Mouse (Mus musculus): ENCODE results near the gene Layn.

The Layn gene

DNA sequence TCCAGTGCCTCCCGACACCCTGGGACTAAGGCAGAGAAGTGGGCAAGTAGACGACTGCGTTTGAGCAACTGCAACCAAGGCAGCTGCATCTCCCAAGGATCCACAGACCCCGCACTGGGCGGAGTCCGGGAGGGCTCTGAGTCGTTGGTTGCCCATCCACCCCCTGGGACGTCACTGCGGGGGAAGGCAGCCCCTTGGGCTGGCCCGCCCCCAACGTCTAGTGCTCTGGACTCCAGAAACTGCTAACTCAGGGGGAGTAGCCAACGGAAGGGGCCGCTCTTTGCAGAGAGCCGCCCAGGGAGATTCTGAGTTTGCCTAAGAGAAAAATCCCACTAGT lies at the start of gene Layn:
Layn (minus strand) TSS at position 116 of the 337 bp plus-strand sequence.
- peak; percentile 92 for DNase-seq (ENCODE audit: low spot score)

DNA sequence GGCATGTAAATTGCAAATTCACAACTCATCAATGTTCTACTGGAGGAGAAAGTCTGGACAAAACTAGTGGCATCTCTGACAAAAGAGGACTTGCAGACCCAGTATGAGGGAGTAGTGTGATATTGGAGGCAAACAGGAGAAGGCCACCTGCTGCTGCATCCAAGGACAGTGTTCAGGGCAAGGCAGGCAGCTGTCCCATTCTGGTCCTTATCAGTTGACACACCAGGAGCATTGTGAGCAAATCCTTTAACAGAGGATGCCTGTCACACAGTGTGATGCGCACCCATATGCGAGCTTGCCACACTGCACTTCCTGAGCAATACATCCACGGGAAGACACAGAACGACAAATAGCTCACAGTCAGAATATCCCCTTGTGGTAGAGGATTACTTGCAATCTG lies 37.9 kb upstream of the Layn start:
- DNase-seq (ENCODE audit: low spot score) = no peak

DNA sequence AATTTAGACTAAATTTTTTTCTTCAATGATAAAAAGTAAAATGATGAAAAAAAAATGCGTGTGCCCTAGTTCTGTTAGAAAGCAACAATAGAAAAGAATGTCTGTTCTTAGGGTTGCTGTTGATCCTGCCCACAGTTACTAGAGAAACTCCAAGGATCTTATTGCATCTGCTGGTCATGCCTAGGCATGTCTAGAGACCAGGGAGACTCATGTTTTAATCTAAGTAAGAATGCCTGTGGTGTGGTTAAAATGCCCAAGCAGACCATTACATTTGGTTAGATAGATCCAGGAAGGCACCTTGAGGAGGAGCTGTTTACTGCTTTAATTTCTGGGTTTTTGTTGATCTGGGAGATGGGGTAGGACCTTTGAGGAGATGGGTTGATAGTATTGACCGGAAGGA lies 28.9 kb upstream of the Layn start:
- DNase-seq (ENCODE audit: low spot score) = no peak

DNA sequence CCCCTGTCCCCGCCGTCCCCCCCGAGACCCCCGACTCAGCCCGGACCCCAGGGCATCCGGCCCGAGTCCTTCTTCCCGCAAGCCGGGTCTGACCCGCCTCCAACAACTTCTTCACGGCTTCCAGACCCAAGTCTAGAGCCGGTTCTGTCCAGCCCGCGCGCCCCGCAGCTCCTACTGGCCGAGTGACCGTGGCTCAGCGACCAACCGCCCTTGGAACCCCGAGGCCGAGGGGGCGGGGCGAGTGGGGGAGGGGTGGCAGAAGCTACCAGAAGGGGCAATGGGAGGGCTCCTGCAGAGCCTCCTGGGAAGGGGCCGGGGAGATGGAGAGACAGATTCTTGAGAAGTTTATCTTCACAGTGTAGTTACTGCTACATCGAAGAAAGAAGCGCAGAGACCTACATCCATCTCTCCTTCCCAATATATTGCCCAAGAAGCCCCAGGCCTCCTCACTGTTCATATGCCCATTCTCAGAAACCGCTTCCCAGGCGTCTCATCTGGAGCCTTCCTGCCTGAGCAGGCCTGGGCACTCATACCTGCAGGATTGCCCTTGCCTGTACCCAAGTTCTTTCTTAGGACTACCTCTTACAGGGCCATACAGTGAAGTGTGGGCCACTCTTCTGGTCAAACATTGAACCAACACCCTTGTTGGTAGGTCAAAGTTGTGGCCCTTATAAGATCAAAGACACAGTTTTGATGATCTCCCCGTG lies 27.1 kb upstream of the Layn start:
- peak; percentile 35 for DNase-seq (ENCODE audit: low spot score)

DNA sequence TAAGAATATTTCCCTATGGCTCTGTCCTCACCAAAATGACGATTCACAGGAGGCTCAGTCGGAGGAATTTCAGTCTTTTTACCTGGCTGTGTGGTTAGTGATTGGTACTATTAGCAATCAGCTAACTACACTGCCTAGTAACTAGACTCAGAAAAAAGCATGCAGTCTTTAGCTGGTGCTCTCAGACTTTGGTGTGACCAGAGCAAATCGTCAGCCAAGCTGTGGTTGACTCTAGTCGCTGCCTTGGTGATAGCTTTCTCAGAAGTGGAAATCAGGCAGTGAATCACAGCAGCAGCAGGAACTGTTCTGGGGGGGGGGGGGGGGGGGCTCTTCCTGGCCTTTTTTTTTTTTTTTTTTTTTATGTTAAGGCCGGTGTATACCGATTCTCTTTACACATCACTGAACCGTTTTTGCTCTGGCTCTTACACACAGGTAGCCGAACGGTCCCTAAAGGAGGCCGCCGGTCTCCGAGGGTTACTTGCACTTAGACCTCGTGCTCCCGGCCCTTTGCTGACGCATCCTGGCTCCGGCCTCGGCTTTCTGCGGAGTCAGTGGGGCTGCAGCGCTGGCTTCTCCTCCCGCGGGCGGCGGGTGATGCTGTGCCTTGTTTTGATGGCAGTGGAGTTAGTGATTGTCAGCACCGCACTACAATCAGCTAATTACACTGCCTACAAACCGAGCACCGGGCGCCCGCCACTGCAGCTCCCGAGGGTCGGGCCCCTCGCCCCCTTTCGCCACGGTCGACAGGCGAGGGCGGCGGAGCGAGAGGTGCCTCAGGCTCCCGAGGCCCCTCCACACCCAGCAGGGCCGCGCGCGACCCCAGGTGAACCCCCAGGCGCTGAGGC lies 26.3 kb upstream of the Layn start:
- DNase-seq (ENCODE audit: low spot score) = peak; percentile 38

DNA sequence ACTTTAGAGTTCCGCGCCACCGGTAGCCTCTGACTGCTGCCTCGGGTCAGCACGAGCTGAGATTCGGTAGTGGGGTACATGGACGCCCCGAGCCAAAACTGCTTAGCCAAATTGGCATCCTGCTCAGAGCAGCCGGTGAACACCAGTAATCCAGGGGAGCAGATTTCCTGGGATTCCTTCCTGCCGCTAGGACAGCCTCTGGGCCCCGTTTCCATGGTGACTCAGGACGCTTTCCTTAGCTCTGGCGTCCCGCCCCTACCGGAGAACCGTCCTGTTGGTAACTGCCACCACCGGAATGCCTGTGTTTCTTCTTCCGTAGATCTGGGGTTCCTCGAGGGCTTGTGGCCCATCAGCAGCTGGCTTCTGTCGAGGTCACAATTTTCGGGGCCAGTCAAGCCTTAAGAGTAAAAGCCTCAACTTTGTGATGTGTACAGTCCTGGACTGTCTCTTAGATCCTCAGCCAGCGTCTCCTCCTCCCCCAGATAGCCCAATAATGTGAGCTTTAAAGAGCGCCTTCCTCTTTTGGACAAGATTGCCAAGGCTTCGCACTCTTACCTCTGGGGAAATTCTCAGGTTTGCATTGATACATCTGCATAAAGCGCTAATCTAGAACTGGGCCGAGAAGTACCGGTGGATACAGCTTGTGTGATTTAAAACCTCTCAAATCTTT lies 25.0 kb upstream of the Layn start, which contains the start of gene 4833427G06Rik:
4833427G06Rik (minus strand) TSS at position 323 of the 670 bp plus-strand sequence.
- peak; percentile 60 for DNase-seq (ENCODE audit: low spot score)

DNA sequence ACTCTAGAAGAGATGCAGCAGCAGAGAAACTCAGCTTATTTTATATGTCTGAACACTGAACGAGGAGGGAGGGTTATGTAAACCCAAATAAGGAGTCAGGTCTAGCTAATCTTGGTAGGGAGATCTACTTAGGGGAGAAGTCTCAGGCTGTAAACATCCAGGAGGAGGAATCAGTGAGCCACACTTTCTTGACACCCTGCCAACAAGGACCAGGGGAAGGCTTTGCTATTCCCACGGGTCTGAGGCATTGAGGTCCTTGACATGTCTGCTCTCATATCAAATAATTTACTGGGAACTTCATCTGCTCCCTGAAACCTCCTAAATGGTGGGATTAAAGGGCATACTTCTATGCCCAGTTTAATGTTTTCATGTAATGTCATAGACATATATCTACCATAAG lies 19.4 kb upstream of the Layn start:
- DNase-seq (ENCODE audit: low spot score) = no peak

DNA sequence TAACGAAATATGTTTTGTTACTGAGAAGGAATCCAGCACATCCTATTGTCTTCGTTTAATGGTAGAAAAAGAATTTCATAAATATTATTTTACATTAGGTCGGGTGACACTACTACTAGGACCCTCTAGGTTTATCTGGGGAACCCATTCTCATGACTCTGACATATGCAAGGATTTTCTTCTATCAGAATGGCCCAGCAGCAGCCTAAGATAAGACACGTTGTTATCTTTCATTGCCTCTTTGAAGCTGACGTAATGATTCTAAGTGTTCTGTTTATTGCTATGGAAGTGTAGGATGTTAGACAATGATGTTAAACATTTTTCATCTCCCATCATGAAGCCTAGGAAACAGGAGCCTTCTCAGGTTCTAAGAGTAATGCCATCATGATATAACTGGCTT lies 16.8 kb upstream of the Layn start:
- DNase-seq (ENCODE audit: low spot score) = no peak

DNA sequence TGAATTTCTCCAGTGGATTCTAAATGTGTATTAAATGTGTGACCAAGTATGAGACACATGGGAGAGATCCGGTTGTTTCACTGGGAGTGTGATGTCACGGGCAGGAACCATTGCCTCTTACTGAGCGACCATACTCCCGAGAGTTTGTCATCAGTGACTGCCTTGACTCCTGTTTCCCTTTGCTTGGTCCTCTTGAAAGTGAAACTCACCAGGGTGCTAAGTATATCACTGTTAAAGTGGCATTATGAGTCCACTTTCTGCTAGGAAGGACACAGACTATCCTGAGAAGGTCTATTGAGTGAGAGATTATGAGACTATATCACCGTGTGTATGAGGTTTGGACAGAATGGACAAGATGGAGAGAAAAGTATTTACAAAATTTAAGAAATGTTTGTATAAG lies 4.7 kb upstream of the Layn start:
- no peak for DNase-seq (ENCODE audit: low spot score)

DNA sequence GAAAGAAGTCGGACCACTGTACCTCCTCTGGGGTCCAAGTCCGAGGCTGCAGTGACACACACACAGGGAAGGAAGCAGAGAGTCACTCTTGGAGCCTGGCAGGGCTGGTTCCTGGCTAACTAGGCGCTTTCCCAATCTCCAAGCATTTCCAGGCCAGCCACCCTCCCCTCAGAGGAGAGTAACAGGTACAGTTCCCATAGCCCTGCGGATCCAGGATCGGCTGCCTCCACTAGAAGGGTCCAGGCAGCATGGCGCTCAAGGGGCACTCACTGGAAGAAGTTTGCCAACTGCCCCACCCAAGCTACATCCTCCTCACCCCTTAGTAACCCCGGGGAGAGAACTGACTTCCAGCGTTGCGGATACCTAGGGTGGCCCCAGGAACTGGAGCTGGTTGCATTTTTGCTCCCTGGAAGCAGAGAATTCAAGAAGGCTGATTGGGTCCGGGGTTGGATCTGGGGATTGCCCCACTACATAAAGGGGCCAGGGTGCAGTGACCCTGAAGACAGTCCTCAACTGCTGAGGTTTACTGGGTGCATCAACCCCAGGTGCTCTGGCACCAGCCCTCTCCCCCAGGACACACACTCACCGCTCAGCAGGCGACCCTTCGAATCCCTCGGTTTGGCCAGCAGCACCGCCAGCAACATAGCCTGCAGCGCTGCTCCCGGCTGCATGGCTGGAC lies 455 bp downstream of the Layn start:
- no peak for DNase-seq (ENCODE audit: low spot score)

DNA sequence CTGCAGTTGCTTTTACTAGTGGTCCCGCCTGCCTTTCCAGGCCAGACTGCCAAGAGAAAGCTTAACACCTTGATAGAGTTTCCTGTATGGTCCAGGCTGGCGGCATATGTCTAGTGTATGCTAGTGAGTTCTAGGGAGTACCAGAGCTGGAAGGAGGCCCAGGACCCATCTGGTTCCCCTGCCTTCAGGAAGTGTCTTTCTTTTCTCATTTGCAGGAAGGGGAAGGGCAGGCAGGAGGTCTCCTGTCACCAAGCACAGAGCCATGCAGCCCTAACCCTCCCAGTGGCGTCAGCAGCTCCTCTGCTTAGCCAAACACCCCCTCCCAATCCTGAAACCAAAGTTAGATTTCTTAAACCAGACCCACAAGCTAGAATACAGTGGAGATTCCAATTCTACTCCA lies 1.1 kb downstream of the Layn start:
- DNase-seq (ENCODE audit: low spot score) = no peak

DNA sequence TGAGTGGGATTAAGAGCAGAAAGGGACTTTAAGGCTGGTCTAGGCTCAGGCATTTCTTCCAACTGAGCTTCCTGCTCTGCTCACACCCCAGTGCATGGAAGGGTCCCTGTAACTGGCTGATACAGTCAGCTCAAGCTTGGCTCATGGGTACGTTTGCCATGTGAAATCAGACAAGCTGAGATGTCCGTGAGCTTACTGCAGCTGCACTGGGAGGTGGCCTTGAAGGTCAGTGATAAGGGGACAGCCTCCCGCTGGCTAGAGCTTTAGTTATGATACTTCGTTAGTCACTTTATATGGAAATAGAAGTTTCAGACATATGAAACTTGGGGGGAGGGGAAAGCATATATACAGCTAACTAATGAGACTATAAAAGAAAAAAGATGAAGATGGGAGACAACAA lies 6.1 kb downstream of the Layn start:
- DNase-seq (ENCODE audit: low spot score) = peak; percentile 72

DNA sequence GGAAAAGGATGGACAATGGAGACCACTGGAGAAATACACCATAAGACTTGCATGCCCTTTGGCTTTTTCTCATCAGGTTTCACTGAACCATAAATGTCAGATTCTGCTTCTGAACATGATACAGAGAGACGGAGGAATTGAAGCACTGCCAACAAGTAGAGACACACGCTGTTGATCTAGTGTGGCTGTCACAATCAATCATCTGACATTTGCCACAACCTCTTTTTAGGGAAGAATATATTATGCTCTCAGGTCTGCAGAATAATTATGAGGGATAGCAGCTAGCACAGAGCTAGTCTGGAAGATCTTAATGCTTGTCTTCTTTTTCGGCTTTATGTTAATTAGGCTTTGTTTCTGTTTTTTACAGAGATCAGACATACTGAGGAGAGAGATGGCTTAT lies 8.7 kb downstream of the Layn start:
- DNase-seq (ENCODE audit: low spot score) = no peak

DNA sequence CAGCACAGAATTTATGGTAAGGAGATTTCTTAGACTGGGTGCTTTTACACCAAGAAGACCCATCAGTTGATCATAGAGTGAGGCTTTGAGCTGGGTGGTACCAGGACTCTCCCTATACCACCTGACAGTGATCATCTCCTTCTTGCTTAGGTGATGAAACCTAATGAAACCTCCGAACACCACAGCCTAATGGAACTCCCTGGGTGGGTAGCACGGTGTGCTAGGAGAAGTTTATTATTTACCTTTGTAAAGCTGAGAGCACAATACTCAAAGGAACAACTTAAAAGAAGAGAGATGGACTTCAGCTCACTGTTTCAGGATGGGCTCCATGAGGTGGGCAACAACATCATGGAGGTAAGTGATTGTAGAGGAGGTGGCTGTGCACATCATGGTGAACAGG lies 16.3 kb downstream of the Layn start, which contains the start of gene Btg4:
Btg4 (plus strand) TSS at position 301 of the 400 bp plus-strand sequence.
- no peak for DNase-seq (ENCODE audit: low spot score)

DNA sequence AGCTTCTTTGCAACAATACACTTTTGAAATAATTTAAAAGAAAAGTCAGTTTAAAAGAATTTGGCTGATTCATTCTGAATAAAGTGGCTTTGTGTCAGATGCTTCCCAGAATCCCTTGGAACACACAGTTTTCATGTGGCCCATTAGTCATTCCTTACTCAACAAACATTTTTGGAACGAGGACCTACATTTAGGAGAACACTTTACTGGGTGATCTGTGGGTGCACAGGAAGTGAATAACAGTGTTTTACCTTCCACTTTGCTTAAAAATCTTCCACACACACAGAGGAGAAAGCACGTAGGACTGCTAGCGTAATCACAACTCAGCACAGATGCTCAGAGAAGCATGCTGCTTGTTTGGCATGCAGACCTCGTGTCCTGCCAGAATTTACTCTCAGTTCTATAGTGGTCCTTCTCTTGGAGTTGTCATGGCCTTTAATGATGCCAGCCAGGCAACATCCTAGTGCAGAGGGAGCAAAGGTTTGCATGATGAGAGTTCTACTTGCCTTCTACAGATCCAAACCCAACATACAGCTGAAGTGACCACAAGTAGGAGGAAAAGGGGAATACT lies 17.9 kb downstream of the Layn start:
- DNase-seq (ENCODE audit: low spot score) = no peak

DNA sequence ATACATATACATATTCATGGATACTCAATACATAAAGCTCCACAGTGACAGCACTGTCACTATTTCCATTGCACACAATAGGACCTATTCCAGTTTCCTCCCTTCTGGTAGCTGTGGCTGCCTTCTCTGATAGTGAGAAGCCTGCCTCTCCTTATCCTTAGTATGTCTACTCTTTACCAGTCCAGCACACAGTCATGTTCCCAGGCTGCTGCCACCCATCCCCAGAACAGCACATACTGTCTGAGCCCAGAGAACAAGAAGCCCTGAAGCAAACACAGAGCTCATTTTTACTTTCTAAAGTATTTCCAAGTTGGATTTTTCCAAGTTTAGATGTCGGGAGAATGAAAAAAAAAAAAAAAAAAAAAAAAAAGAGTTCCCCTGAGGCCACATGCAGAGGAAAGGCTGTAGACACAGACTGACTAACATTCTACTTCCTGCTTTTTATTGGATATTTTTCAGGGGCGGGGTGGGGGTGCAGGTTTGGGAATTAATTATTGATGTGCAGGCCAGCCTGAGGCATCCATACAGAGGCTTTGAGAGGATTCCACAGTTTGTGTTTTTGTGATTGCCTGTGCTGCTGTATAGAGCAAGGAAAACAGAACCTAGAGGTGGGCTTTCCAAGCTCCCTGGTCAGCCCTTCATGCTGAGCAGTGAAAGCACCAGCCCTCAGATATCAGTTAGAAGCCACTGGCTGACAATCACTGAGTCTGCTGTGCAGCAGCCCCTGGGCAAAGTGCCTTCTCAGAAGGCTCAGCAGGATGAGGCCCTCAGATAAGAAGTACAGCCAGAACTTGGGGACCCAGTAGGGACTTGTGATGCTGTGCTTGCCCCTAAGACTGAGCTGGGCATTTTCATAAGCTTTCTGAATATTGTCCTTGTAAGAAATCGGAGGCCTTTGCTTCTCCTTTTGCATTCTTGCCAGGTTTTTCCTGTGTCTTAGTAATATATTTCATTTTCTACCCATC lies 20.3 kb downstream of the Layn start:
- no peak for DNase-seq (ENCODE audit: low spot score)

DNA sequence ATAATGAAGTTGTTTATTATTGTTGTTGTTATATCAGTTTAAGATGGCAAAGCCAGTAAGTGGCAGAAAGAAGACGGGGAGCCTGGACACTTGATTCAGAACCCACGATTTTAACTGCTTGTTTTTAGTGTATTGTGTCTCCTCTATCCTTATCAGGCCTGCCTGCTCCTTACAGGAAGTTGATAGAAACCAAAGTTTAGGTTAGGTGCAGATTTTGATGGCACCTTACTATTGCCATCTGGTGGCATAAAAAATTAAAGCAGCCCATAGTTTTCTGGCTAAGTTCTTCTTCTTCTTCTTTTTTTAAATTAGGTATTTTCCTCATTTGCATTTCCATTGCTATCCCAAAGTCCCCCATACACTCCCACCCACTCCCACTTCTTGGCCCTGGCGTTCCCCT lies 24.7 kb downstream of the Layn start:
- no peak for DNase-seq (ENCODE audit: low spot score)

DNA sequence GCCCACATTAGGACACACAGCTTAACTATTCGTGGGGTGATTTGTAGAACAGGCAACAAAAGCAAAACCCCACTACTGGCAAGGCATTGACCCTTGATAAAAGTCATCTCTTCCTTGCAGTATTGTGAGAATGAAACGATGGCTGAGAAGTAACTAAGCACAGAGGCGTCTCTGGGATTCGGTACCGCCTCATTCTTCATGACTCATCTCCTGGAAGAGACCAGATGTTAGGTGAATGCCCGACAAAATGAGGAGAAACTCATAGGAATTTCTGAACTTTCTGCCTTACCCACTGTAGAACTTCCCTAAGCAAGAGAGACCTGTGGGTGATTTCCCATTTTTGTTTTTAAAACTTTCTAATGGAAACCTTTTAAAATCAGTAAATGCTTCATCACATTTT lies 34.8 kb downstream of the Layn start:
- no peak for DNase-seq (ENCODE audit: low spot score)

DNA sequence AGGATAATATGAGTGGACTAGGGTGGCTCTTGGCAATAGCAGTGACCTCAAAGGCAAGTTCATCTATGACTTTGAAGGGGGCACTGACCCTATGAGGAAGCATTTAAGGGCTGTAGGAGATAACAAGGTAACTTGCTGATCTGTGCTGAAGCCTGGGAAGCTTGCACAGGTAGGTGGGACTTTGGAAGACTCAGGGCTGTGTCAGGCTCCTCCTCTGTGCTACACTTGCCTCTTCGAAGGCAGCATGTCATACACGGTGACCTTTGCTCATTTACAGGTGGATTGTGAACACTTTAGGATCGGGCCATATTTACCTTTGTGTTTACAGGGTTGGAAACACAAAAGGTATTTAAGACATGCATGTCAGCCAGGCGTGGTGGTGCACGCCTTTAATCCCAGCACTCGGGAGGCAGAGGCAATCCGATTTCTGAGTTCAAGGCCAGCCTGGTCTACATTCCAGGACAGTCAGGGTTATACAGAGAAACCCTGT lies 35.4 kb downstream of the Layn start:
- no peak for DNase-seq (ENCODE audit: low spot score)

DNA sequence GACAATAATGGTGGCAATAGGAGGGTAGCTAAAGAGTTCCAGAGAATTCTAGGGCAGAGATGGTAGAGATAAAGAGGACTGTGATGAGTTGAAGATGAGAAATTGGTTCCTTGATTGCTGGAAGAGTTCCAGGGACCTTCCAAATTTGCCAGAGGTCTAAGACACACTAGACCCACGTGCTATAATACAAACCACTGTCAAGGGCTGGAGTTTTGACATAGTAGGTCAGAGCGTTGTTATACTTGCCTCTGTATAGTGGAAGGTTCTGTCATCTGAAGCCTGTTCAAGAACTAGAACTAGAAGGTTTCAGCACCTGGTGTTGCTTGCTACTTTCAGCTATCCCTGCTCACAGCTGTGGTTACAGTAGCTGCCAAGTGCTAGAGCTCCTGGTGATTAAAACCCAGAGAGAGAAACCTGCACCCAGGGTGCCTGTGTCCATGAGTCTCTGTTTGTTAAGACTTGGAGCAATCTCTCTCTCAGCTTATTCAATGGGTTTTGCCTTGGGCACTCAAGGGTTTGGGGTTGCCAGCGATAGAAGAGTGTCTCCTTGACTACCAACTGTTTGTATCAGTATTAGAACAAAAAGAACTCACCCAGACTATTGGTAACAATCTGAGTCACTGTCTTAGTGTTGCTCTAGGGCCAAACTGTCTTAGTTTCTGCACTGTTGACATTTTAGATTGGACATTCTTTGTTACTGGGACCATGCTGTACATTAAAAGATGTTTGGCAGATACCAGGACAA lies 43.9 kb downstream of the Layn start:
- DNase-seq (ENCODE audit: low spot score) = no peak
